Mouse (Mus musculus) CD4-positive, CD25-positive, alpha-beta regulatory T cell (primary cell): Measurements from ENCODE around the gene Olfr1212. TPM values are rescaled to one million over a fixed set of nuclear protein-coding genes. Genes with fewer than 3 reads are reported as not detected.

Experiments used
- polyA plus RNA-seq: library from polyadenylated mRNA; unstranded; fragments of 100-300 nt; shearing (Covaris generic); gene quantifications from one replicate; pipeline ENCODE4 v1.2.1, GENCODE M21; 2017

Gene Olfr1212
- polyA plus RNA-seq: not detected

DNA sequence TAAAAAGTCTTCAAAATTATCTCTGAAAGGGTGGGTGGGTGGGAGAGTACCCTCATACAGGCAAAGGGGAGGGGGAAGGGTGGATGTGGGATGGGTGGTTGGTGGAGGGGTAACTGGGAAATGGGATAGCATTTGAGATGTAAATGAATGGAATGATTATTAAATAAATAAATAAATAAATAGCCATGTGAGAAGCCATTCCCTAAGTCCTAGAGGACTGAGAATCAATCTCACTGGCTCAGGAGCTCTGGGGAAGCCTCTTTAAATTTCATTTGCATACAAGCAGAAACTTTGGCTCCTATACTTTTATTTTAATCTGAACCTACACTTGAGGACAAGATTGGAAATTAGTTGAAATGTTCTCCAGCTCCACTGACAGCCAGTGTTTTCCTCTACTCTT lies at the start of gene Olfr1212:
Gene Olfr1212 (plus strand): TSS at position 301 of the 400 bp plus-strand sequence.

GRCm38 (mm10) chr2:88915057-88915456 lies 38.7 kb upstream of the Olfr1212 start, which contains the start of gene Olfr1209:
Gene Olfr1209 (minus strand): TSS chr2:88915157.

GRCm38 (mm10) chr2:88938011-88938410 lies 15.8 kb upstream of the Olfr1212 start, which contains the start of gene Olfr1211:
Gene Olfr1211 (minus strand): TSS chr2:88938111.

DNA sequence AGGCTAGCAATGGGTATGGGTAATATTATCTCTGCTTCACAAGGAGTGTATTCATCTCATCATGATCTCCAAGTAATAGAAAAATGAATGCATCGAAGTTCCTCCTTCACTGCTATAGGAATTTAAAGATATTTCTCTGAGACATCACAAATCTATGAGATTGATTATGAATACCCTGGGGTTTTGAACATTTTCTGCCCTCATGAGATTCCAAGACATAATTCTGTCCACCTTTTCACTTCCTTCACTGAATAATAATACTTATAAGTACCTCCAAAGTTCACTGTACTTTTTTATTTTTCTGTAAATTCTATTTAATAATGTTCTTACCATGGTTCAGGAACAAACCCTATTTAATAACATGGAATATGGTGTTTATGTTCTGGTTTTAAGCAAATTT lies 26.4 kb downstream of the Olfr1212 start, which contains the start of gene Gm13762:
Gene Gm13762 (minus strand): TSS at position 101 of the 400 bp plus-strand sequence.

GRCm38 (mm10) chr2:88992553-88992952 lies 38.8 kb downstream of the Olfr1212 start, which contains the start of gene Olfr1214:
Gene Olfr1214 (minus strand): TSS chr2:88992653.

GRCm38 (mm10) chr2:89006873-89007272 lies 53.1 kb downstream of the Olfr1212 start, which contains the start of gene Olfr1215:
Gene Olfr1215 (minus strand): TSS chr2:89006973.

Other genes starting within 250 kb of the Olfr1212 start
- not detected for gene Olfr1196, start 249.4 kb upstream of the Olfr1212 start, polyA plus RNA-seq
- not detected for gene Olfr1197, start 221.6 kb upstream of the Olfr1212 start, polyA plus RNA-seq
- gene Olfr1198, start 202.6 kb upstream of the Olfr1212 start, polyA plus RNA-seq: not detected
- gene Olfr1199, start 193.5 kb upstream of the Olfr1212 start, polyA plus RNA-seq: not detected
- not detected for gene Olfr1200, start 183.5 kb upstream of the Olfr1212 start, polyA plus RNA-seq
- not detected for gene Olfr1201, start 160.9 kb upstream of the Olfr1212 start, polyA plus RNA-seq
- gene Olfr1202, start 139.5 kb upstream of the Olfr1212 start, polyA plus RNA-seq: not detected
- not detected for gene Olfr1205, start 124.2 kb upstream of the Olfr1212 start, polyA plus RNA-seq
- not detected for gene Olfr1204, start 104.7 kb upstream of the Olfr1212 start, polyA plus RNA-seq
- 0.11 TPM for gene Olfr1206, start 90.7 kb upstream of the Olfr1212 start, polyA plus RNA-seq
- gene Olfr1208, start 51.7 kb upstream of the Olfr1212 start, polyA plus RNA-seq: not detected
- not detected for gene Olfr1209, start 38.8 kb upstream of the Olfr1212 start, polyA plus RNA-seq
- gene Olfr1211, start 15.9 kb upstream of the Olfr1212 start, polyA plus RNA-seq: not detected
- not detected for gene Gm13762, start 26.3 kb downstream of the Olfr1212 start, polyA plus RNA-seq
- not detected for gene Olfr1214, start 38.7 kb downstream of the Olfr1212 start, polyA plus RNA-seq
- gene Olfr1215, start 53.0 kb downstream of the Olfr1212 start, polyA plus RNA-seq: not detected
- not detected for gene Olfr1216, start 64.4 kb downstream of the Olfr1212 start, polyA plus RNA-seq
- not detected for gene Olfr1217, start 78.1 kb downstream of the Olfr1212 start, polyA plus RNA-seq
- not detected for gene Olfr1218, start 107.2 kb downstream of the Olfr1212 start, polyA plus RNA-seq
- not detected for gene Olfr1219, start 129.5 kb downstream of the Olfr1212 start, polyA plus RNA-seq
- gene Olfr1220, start 152.9 kb downstream of the Olfr1212 start, polyA plus RNA-seq: 0.07 TPM
- gene Olfr1221, start 163.3 kb downstream of the Olfr1212 start, polyA plus RNA-seq: not detected
- gene Olfr1222, start 179.1 kb downstream of the Olfr1212 start, polyA plus RNA-seq: not detected
- not detected for gene Olfr1223, start 197.6 kb downstream of the Olfr1212 start, polyA plus RNA-seq
- not detected for gene Olfr1224-ps1, start 210.1 kb downstream of the Olfr1212 start, polyA plus RNA-seq
- gene Olfr1225, start 220.7 kb downstream of the Olfr1212 start, polyA plus RNA-seq: 0.07 TPM
- not detected for gene Olfr1226, start 246.1 kb downstream of the Olfr1212 start, polyA plus RNA-seq